Mouse (Mus musculus): ENCODE results near the gene Sult6b2. TPM values are rescaled to one million over a fixed set of nuclear protein-coding genes. Genes with fewer than 3 reads are reported as not detected.
A peak's percentile ranks its signal among the peaks of the same experiment; 100 is the strongest.

The Sult6b2 gene
- polyA plus RNA-seq, 1 experiment from 2014 or later = not detected

DNA sequence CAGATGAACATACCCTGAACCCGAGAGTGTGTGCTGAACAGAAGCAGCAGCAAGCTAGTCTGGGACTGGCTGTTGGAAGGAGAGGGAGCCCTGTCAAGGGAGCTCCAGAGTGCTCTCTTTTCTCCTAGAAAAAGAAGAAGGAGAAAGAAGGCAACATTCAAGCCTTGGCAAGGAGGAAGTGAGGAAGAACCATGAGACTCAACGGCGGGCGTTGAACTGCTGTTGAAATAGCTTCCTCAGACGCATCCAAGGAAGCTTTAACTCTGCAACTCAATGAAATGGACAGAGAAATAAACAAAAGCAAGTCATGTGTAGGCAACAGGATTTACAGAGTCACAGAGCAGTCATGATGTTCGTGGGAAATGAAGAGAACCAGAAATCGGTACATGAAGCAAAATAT is 57.5 kb downstream of the Sult6b2 start:
- ATAC-seq (ENCODE audit: low FRiP score, low read depth) = no peak

DNA sequence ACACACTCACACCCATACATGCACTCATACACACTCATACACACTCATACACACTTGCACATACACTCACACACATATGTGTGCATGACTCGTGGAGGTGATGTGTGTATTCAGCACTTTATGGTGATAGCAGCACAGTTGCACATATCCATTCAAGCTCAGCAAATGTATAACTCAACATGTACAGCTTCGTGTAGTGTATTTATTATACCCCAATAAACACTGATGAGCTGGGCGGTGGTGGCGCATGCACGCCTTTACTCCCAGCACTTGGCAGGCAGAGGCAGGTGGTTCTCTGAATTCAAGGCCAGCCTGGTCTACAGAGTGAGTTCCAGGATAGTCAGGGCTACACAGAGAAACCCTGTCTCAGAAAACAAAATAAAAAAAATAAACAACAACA is 58.8 kb downstream of the Sult6b2 start:
- Histone ChIP-seq H3K4me1 (no peaks in the 10 kb centered on the region), H3K4me2 (replicated peaks) (no peak overlapping the region), H3K27me3 (no peaks in the 10 kb centered on the region), H3K36me3 (no peaks in the 10 kb centered on the region), H3K4me3 (no peak overlapping the region), H3K9me3 (no peaks in the 10 kb centered on the region), H3K9ac (replicated peaks) (no peak overlapping the region), H3K27ac (replicated peaks) (no peak overlapping the region)
- 94% methylated on average over 5 of the region's 5 CpGs for WGBS
- no peak for ATAC-seq (ENCODE audit: low FRiP score, low read depth)

More for the DNA sequence above, 57.5 kb downstream of the Sult6b2 start:
- H3K4me3 ChIP-seq = no peak overlapping the region
- 84% methylated on average over 7 of the region's 7 CpGs for WGBS
- no peaks in the 10 kb centered on the region for H3K4me1 ChIP-seq
- H3K9ac ChIP-seq (replicated peaks) = no peak overlapping the region
- H3K36me3 ChIP-seq = no peaks in the 10 kb centered on the region
- no peaks in the 10 kb centered on the region for H3K27me3 ChIP-seq
- no peak overlapping the region for H3K4me2 ChIP-seq (replicated peaks)
- no peak overlapping the region for H3K27ac ChIP-seq (replicated peaks)
- H3K9me3 ChIP-seq = no peaks in the 10 kb centered on the region

DNA sequence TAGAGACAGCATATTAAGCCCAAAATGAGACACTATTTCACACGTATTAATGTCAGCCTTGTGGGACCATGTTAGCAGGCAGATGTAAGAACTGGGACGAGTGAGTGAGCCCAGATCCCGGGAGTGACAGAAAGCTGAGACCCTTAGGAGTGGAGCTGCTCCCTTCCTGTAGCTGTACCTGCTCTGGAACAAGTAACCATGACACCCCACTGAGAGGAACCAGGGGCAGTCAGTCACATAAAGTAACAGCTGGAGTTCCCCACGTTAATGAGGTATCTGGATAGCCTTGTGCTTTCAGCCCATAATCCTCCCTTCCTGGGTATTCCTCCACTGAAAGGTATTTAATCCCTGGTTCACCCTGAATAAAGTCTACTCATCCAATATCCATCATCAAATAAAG is 61.1 kb downstream of the Sult6b2 start:
- ATAC-seq (ENCODE audit: low FRiP score, low read depth) = no peak
- Histone ChIP-seq H3K4me2 (replicated peaks) (no peak overlapping the region), H3K4me3 (no peak overlapping the region), H3K36me3 (no peaks in the 10 kb centered on the region), H3K9me3 (no peaks in the 10 kb centered on the region), H3K27me3 (no peaks in the 10 kb centered on the region), H3K9ac (replicated peaks) (no peak overlapping the region), H3K27ac (replicated peaks) (no peak overlapping the region), H3K4me1 (no peaks in the 10 kb centered on the region)
- 52% methylated on average over 4 of the region's 4 CpGs for WGBS

DNA sequence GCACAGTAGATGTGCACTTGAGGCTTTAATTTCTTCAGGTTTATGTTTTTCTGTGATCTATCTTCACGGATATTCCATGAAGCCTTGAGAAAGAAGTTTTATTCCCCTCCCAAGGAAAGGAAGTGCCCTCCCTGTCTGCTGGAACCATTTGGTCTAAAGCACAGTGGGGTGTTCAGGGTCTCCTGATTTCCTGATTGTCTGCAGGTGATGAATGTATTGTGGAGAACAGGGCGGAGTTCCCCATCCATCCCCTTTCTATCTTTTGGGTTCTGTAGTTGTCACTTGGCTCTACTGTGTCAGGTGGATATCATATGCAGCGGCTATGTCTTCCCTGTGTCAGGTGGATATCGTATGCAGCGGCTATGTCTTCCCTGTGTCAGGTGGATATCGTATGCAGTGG is 62.5 kb downstream of the Sult6b2 start:
- Histone ChIP-seq H3K9me3 (no peaks in the 10 kb centered on the region), H3K4me1 (no peaks in the 10 kb centered on the region), H3K4me2 (replicated peaks) (no peak overlapping the region), H3K27ac (replicated peaks) (no peak overlapping the region), H3K36me3 (no peaks in the 10 kb centered on the region), H3K9ac (replicated peaks) (no peak overlapping the region), H3K27me3 (no peaks in the 10 kb centered on the region), H3K4me3 (no peak overlapping the region)
- ATAC-seq (ENCODE audit: low FRiP score, low read depth) = no peak
- WGBS = 88% methylated on average over 6 of the region's 6 CpGs

DNA sequence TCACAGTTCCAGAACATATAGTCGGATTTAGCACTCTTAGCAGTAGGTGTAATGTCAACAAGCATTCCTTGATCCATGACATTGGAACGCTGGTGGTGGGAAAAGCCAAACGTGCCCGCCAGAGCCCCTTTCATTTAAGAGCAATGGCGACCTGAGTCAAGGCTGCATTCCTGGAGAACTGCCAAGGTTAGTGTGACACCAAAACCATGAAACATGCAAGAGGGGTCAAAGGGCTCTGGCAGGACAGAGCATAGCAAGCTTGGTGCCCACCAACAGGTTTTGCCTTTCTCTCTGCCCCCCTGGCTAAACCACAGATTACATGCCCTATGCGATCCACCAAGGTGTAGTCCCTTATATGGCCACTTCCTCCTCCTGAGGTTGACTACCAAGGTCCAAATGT is 65.7 kb downstream of the Sult6b2 start:
- no peaks in the 10 kb centered on the region for H3K27me3 ChIP-seq
- 87% methylated on average over 6 of the region's 6 CpGs for WGBS

DNA sequence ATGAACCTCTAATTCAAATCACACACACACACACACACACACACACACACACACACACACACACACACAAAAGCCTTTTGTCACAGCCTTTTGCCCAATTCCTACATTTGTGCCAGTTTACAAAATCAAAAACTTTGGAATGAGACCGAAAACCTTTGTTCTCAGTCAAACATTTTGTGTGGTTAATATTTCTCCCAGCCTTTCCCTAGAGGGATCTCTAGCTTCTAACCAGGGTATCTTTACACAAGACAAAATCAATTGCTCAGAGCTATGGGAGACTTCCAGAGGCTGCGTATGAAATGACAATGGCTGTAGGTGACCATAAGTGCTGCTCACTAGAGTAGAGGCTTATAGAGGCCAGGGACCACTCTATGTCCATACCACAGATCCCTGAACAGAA is 66.1 kb downstream of the Sult6b2 start:
- Histone ChIP-seq H3K4me3 (no peak overlapping the region), H3K4me1 (no peaks in the 10 kb centered on the region), H3K9me3 (no peaks in the 10 kb centered on the region), H3K4me2 (replicated peaks) (no peak overlapping the region), H3K27ac (replicated peaks) (no peak overlapping the region), H3K36me3 (no peaks in the 10 kb centered on the region), H3K9ac (replicated peaks) (no peak overlapping the region), H3K27me3 (no peaks in the 10 kb centered on the region)
- WGBS = 90% methylated on average over 2 of the region's 2 CpGs
- ATAC-seq (ENCODE audit: low FRiP score, low read depth) = no peak

More for the DNA sequence above, 65.7 kb downstream of the Sult6b2 start:
- H3K9ac ChIP-seq (replicated peaks) = no peak overlapping the region
- H3K27ac ChIP-seq (replicated peaks) = no peak overlapping the region
- H3K9me3 ChIP-seq = no peaks in the 10 kb centered on the region
- no peaks in the 10 kb centered on the region for H3K36me3 ChIP-seq
- H3K4me3 ChIP-seq = no peak overlapping the region
- no peak for ATAC-seq (ENCODE audit: low FRiP score, low read depth)
- H3K4me2 ChIP-seq (replicated peaks) = no peak overlapping the region
- H3K4me1 ChIP-seq = no peaks in the 10 kb centered on the region

DNA sequence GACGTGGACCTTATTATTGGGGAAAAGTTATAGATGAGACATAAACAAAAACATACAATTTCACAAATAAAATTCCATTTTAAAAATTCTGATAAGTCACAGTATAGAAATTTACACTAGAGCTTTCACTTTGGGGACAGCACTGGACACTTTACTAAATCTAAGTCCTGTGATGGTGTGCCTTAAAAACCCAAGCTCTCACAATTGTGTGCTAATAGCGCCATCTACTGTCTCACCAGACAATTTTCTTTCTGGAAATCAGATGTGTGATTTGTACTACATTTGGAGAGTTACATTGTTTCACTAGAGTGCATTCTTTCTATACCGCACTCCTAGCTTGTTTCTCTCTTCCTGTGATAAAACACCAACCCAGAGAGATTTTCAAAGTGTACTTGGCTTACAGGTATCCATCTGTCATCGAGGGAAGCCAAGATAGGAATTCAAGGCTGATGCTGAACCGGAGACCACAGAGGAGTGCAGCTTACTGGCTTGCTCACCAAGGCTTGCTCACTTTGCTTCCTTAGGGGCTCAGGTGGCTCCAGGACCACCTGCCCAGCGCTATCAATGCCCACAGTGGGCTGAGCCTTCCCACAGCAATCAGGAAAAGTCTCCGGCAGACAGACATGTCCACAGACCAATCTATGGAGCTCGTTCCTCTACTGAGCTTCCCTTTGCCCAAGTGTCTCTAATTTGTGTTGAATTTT is 68.8 kb downstream of the Sult6b2 start:
- ATAC-seq (ENCODE audit: low FRiP score, low read depth) = peak; percentile 49; the same call in 1 of the 2 replicates
- Histone ChIP-seq H3K36me3 (no peaks in the 10 kb centered on the region), H3K4me2 (replicated peaks) (no peak overlapping the region), H3K4me1 (no peaks in the 10 kb centered on the region), H3K27me3 (no peaks in the 10 kb centered on the region), H3K4me3 (no peak overlapping the region), H3K9ac (replicated peaks) (no peak overlapping the region), H3K27ac (replicated peaks) (no peak overlapping the region), H3K9me3 (no peaks in the 10 kb centered on the region)
- 50% methylated on average over 8 of the region's 8 CpGs for WGBS

Other genes with a start within 250 kb of the Sult6b2 start
- gene Kcnj8, start 232.9 kb downstream of the Sult6b2 start, polyA plus RNA-seq (2016; fragmentation: Nextera tagmentation; extraction: Ambion mirVana) = 6.3 and 7.2 TPM in 2 replicates
- 2.8 and 3.1 TPM in 2 replicates for gene Abcc9, start 102.2 kb downstream of the Sult6b2 start, polyA plus RNA-seq (2016; fragmentation: Nextera tagmentation; extraction: Ambion mirVana)
- 138 and 143 TPM in 2 replicates for gene Cmas, start 47.8 kb downstream of the Sult6b2 start, polyA plus RNA-seq (2016; fragmentation: Nextera tagmentation; extraction: Ambion mirVana)
- 7.9 and 9.3 TPM in 2 replicates for gene St8sia1, start 159.9 kb upstream of the Sult6b2 start, polyA plus RNA-seq (2016; fragmentation: Nextera tagmentation; extraction: Ambion mirVana)

Measured in midbrain, embryonic 12.5 days (tissue).